ENCODE assay signal across 16 mouse cellular contexts in genomic region chr7:98720731-98721130, GRCm38 (mm10).
"Had no signal": no experiment of that assay in that cellular context is flagged by ENCODE, and none has a peak within 500 bp of the region (broad histone marks: within the 10 kb centered on the region; RNA-seq: fewer than 3 reads in every experiment).

No protein-coding gene starts in this region.

- H3K4me1 ChIP-seq: liver, embryonic 15.5 days; midbrain, embryonic 15.5 days had no signal

- H3K9ac ChIP-seq: limb, embryonic 13.5 days; liver, embryonic 15.5 days; midbrain, embryonic 15.5 days; neural tube, embryonic 13.5 days had no signal

- DNase-seq: kidney, adult 2 months; lung, adult 2 months; lung, postnatal 14 days; retina, postnatal 1 day; right cerebral cortex, postnatal 4 days; spleen, adult 18-20 months; thymus, postnatal 4 days had no signal

- ATAC-seq: intestine, embryonic 16.5 days; midbrain, embryonic 15.5 days had no signal

- H3K9me3 ChIP-seq: limb, embryonic 13.5 days; liver, embryonic 15.5 days; megakaryocyte, embryonic 14.5 days; midbrain, embryonic 15.5 days; neural tube, embryonic 13.5 days had no signal

- H3K4me3 ChIP-seq: liver, embryonic 15.5 days; megakaryocyte, embryonic 14.5 days; midbrain, embryonic 15.5 days; neural tube, embryonic 13.5 days had no signal

- H3K4me2 ChIP-seq: liver, embryonic 11.5 days; liver, embryonic 15.5 days; midbrain, embryonic 11.5 days; midbrain, embryonic 15.5 days; neural tube, embryonic 13.5 days had no signal

- H3K27me3 ChIP-seq: liver, embryonic 15.5 days; midbrain, embryonic 15.5 days; neural tube, embryonic 13.5 days had no signal

- H3K27ac ChIP-seq: limb, embryonic 13.5 days; liver, embryonic 15.5 days; macrophage; midbrain, embryonic 15.5 days; neural tube, embryonic 13.5 days had no signal
